Mouse (Mus musculus): ENCODE results near the gene Anapc15. TPM values are rescaled to one million over a fixed set of nuclear protein-coding genes. Genes with fewer than 3 reads are reported as not detected.

Anapc15 gene
- polyA plus RNA-seq, 1 experiment from 2014 or later, result 77.1 TPM

DNA sequence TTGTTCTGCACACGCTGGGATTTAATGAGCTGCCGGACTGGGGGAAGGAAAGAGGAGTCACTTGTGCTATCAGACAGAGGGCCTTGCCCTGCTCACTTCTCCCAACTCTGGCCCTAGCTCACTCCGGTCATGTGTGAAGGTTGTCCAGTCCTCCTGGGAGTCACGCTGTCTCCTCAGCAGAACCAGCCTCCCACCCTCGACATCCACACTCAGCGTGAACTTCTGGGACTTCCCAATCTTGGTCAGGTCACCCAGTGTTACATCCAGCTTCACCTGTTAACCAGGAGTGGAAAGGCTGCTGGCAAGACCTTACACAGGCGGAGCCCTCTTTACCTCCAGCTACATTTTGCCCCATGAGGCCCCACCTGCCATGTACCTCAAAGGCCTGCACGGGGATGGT lies 32.1 kb upstream of the Anapc15 start:
- Histone ChIP-seq H3K36me3 (ENCODE audit: control insufficient read depth, insufficient read depth, low read length) (peaks cover 28% of the 10 kb centered on the region), H3K9ac (replicated peaks; ENCODE audit: low read length) (no peak overlapping the region)
- ATAC-seq (ENCODE audit: low FRiP score, low TSS enrichment), result no peak

DNA sequence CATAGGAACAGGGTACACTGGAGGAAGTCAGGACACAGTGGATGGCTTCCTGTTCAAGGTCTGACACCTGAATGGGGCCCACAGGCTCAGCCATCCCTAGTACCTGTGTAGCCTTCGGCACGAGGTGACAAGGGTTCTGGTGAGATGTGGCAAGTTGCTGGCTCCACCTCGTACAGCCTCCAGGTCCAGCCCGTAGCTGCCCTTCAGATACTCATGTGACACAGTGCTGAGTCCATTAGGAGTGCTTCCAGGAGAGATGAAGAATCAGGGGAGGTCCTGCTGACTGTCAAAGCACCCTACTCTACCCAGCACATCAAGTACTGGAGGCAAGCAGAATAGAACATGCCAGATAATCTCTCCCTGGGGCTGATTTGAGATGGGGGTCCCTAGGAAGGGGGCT lies 31.1 kb upstream of the Anapc15 start:
- DNase-seq, result no peak
- H3K36me3 ChIP-seq (ENCODE audit: control insufficient read depth, insufficient read depth, low read length), result peaks cover 20% of the 10 kb centered on the region

More for the DNA sequence above, 32.1 kb upstream of the Anapc15 start:
- Histone ChIP-seq H3K9me3 (ENCODE audit: control insufficient read depth, low read length) (no peaks in the 10 kb centered on the region), H3K27me3 (ENCODE audit: control insufficient read depth, insufficient read depth, low read length) (no peaks in the 10 kb centered on the region), H3K4me2 (ENCODE audit: low read length) (no peak overlapping the region), H3K4me1 (ENCODE audit: control insufficient read depth, insufficient read depth, low read length) (peaks cover 5% of the 10 kb centered on the region; the same call in 1 of the 2 replicates), H3K27ac (replicated peaks; ENCODE audit: low read depth, low read length) (no peak overlapping the region), H3K4me3 (replicated peaks; ENCODE audit: low read depth, low read length) (no peak overlapping the region)
- 97% methylated on average over 8 of the region's 8 CpGs for WGBS
- no peak for DNase-seq

DNA sequence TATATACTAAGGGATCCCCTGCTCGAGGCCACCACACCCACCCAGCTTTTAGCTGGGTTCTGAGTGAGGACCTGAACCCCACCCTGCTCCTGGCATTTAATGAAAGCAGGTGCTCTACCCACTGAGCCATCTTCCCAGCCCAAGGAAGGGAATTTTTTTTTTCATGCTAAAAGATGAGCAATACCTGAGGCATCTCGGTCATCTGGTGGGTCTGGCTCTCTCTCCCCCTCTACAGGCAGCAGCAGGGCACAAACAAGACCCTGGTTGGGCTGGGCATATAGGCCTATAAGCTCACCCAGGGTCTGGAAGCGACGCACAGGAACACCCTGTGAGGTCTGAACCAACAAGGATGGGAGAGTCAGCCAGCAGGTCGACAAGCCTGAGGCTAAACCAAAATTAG lies 30.2 kb upstream of the Anapc15 start:
- DNase-seq, result no peak
- Histone ChIP-seq H3K4me2 (ENCODE audit: low read length) (no peak overlapping the region), H3K9ac (replicated peaks; ENCODE audit: low read length) (no peak overlapping the region), H3K4me1 (ENCODE audit: control insufficient read depth, insufficient read depth, low read length) (peaks cover 15% of the 10 kb centered on the region; the same call in 1 of the 2 replicates), H3K27me3 (ENCODE audit: control insufficient read depth, insufficient read depth, low read length) (peaks cover 2% of the 10 kb centered on the region; the same call in 1 of the 2 replicates), H3K36me3 (ENCODE audit: control insufficient read depth, insufficient read depth, low read length) (peaks cover 18% of the 10 kb centered on the region), H3K4me3 (replicated peaks; ENCODE audit: low read depth, low read length) (no peak overlapping the region), H3K27ac (replicated peaks; ENCODE audit: low read depth, low read length) (no peak overlapping the region), H3K9me3 (ENCODE audit: control insufficient read depth, low read length) (no peaks in the 10 kb centered on the region)
- WGBS, result 73% methylated on average over 5 of the region's 5 CpGs
- no peak for ATAC-seq (ENCODE audit: low FRiP score, low TSS enrichment)

More for the DNA sequence above, 31.1 kb upstream of the Anapc15 start:
- H3K27me3 ChIP-seq (ENCODE audit: control insufficient read depth, insufficient read depth, low read length), result no peaks in the 10 kb centered on the region
- H3K4me3 ChIP-seq (replicated peaks; ENCODE audit: low read depth, low read length), result no peak overlapping the region
- H3K9ac ChIP-seq (replicated peaks; ENCODE audit: low read length), result no peak overlapping the region
- no peaks in the 10 kb centered on the region for H3K9me3 ChIP-seq (ENCODE audit: control insufficient read depth, low read length)
- WGBS, result 93% methylated on average over 4 of the region's 4 CpGs
- H3K4me1 ChIP-seq (ENCODE audit: control insufficient read depth, insufficient read depth, low read length), result peaks cover 11% of the 10 kb centered on the region; the same call in 1 of the 2 replicates
- ATAC-seq (ENCODE audit: low FRiP score, low TSS enrichment), result no peak
- H3K27ac ChIP-seq (replicated peaks; ENCODE audit: low read depth, low read length), result no peak overlapping the region
- H3K4me2 ChIP-seq (ENCODE audit: low read length), result no peak overlapping the region

DNA sequence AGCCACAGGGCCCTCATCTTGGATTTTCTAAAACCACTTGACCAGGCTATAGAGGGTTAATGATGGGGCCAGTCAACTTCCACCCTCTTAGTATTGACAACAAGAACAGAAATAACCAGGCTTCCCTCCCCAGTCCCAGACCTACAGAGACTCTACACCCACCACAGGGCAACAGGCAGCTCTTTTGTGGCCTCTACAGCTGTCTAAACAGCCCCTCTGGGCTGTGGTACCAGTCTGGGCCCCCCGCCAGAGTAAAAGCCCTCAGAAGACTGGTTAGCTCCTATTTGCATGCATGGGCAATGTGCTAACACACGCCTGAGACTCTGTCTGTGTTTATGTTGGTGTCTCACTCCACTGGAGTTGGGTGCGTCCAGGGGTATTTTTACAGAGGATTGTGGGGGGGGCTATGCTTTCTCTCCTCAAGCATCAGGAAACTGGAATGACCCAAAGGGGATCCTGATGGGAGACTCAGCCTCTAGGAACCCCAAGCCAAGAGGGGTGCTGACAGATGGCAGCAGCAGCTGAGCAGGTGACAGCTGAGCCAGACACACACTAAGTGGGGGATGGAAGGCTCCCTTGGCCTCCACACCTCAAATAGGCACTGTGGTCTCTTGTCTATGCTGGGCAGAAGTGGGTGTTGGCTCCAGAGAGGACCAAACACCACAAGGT lies 29.5 kb upstream of the Anapc15 start:
- peaks cover 16% of the 10 kb centered on the region; the same call in 1 of the 2 replicates for H3K4me1 ChIP-seq (ENCODE audit: control insufficient read depth, insufficient read depth, low read length)
- H3K4me3 ChIP-seq (replicated peaks; ENCODE audit: low read depth, low read length), result no peak overlapping the region
- H3K9ac ChIP-seq (replicated peaks; ENCODE audit: low read length), result no peak overlapping the region
- H3K27ac ChIP-seq (replicated peaks; ENCODE audit: low read depth, low read length), result 0 out of 2 replicates have a peak overlapping the region, but pooled peaks have one; percentile 37
- peak overlapping the region; percentile 98; the same call in 1 of the 2 replicates for H3K4me2 ChIP-seq (ENCODE audit: low read length)
- H3K9me3 ChIP-seq (ENCODE audit: control insufficient read depth, low read length), result no peaks in the 10 kb centered on the region
- peaks cover 4% of the 10 kb centered on the region; the same call in 1 of the 2 replicates for H3K27me3 ChIP-seq (ENCODE audit: control insufficient read depth, insufficient read depth, low read length)
- peaks cover 17% of the 10 kb centered on the region for H3K36me3 ChIP-seq (ENCODE audit: control insufficient read depth, insufficient read depth, low read length)
- peak; percentile 40 for DNase-seq
- 66% methylated on average over 3 of the region's 3 CpGs for WGBS
- no peak for ATAC-seq (ENCODE audit: low FRiP score, low TSS enrichment)

DNA sequence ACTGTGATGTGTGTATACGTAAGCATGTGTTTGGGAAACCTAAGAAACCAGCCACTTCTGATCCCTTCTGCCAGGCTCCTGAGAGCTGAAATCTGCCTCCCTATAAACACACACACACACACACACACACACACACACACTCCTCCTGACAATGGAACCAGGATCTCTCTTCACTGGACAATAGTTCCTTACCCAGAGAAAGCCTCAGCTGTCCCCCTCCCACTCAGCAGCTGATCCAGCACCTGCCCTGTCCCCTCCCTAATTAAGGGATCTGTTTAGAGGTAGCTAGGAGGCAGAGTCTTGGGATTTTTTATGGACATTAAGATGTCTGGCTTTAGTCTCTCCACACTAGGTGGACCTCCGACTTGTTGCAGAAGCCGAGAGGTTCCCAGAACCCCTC lies 28.6 kb upstream of the Anapc15 start:
- 0 out of 2 replicates have a peak overlapping the region, but pooled peaks have one; percentile 37 for H3K27ac ChIP-seq (replicated peaks; ENCODE audit: low read depth, low read length)
- H3K9ac ChIP-seq (replicated peaks; ENCODE audit: low read length), result no peak overlapping the region
- 41% methylated on average over 3 of the region's 3 CpGs for WGBS
- DNase-seq (peak; percentile 25), ATAC-seq (ENCODE audit: low FRiP score, low TSS enrichment) (no peak)
- peaks cover 16% of the 10 kb centered on the region for H3K36me3 ChIP-seq (ENCODE audit: control insufficient read depth, insufficient read depth, low read length)
- peaks cover 16% of the 10 kb centered on the region; the same call in 1 of the 2 replicates for H3K4me1 ChIP-seq (ENCODE audit: control insufficient read depth, insufficient read depth, low read length)
- peaks cover 4% of the 10 kb centered on the region; the same call in 1 of the 2 replicates for H3K27me3 ChIP-seq (ENCODE audit: control insufficient read depth, insufficient read depth, low read length)
- H3K4me3 ChIP-seq (replicated peaks; ENCODE audit: low read depth, low read length), result no peak overlapping the region
- H3K4me2 ChIP-seq (ENCODE audit: low read length), result peak overlapping the region; percentile 98
- no peaks in the 10 kb centered on the region for H3K9me3 ChIP-seq (ENCODE audit: control insufficient read depth, low read length)

DNA sequence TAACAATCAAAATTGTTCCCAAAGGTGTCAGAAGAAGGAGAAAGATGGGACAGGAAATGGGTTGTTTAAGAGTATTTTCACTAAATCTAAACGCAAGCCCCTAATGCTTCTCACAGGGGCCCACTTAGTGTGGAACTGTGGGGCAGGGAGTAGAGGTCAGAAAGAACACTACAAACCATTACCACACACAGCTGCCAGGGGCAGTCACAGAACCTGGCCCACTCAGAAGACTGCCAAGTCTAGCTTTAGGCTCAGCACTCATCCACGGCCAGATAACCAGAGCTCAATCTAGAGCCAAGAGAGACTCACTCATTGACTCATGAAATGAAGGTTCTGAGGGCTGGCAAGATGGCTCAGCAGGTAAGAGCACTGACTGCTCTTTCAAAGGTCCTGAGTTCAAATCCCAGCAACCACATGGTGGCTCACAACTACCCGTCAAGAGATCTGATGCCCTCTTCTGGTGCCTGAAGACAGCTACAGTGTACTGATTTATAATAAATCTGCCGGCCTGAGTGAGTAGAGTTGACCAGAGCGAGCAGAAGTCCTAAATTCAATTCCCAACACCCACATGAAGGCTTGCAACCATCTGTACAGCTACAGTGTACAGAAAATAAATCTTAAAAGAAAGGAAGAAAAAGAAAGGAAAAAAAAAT lies 27.9 kb upstream of the Anapc15 start:
- WGBS, result 48% methylated on average over 5 of the region's 5 CpGs
- Histone ChIP-seq H3K27me3 (ENCODE audit: control insufficient read depth, insufficient read depth, low read length) (peaks cover 4% of the 10 kb centered on the region; the same call in 1 of the 2 replicates), H3K9me3 (ENCODE audit: control insufficient read depth, low read length) (no peaks in the 10 kb centered on the region), H3K4me1 (ENCODE audit: control insufficient read depth, insufficient read depth, low read length) (peaks cover 16% of the 10 kb centered on the region; the same call in 1 of the 2 replicates), H3K36me3 (ENCODE audit: control insufficient read depth, insufficient read depth, low read length) (peaks cover 11% of the 10 kb centered on the region), H3K4me3 (replicated peaks; ENCODE audit: low read depth, low read length) (peak overlapping the region; percentile 58), H3K27ac (replicated peaks; ENCODE audit: low read depth, low read length) (no peak overlapping the region), H3K9ac (replicated peaks; ENCODE audit: low read length) (no peak overlapping the region), H3K4me2 (ENCODE audit: low read length) (peak overlapping the region; percentile 98)
- ATAC-seq (ENCODE audit: low FRiP score, low TSS enrichment), result no peak
- no peak for DNase-seq

DNA sequence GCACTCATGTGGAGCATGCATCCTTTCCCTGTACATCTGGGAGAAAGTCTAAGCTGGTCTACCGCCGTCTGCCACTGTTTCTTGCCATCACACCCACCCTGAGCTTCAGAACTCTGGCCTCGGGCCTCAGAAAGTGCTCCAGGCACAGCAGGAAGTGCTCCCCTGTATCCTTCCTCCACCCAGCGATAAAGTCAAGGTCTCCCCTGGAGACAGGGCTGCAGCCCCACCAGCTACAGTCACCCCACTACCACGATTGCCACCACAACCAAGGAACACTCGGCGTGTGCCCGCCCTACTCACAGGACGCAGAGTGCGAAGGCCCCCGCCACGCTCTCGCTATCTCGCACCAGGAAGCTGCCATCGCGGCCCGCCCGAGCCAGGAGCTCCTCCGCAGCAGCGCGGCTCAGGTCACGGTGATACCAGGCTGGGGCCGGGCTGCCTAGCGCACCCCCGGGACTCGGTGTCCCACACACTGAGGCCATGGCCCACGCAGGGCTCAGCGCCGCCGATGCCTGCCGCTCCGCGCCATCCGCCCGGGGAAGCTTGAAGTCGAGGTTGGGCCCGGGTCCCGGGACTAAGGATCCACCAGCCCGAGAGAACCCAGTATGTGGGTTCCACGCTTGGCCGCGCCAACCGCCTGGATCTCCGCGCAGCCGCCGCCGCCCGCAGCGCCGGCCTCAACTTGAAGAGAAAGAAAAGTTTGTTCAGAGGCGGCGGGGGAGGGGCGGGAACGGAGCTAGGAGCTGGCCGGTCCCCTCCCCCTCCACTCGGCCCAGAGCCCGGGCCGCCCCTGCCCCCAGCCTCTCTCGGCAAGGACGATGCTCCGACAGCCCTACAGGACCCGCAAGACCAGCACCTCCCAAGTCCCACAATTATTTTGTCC lies 27.0 kb upstream of the Anapc15 start:
- Histone ChIP-seq H3K9me3 (ENCODE audit: control insufficient read depth, low read length) (no peaks in the 10 kb centered on the region), H3K4me3 (replicated peaks; ENCODE audit: low read depth, low read length) (peak overlapping the region; percentile 58), H3K27me3 (ENCODE audit: control insufficient read depth, insufficient read depth, low read length) (peaks cover 4% of the 10 kb centered on the region; the same call in 1 of the 2 replicates), H3K4me2 (ENCODE audit: low read length) (peak overlapping the region; percentile 98), H3K27ac (replicated peaks; ENCODE audit: low read depth, low read length) (peak overlapping the region; percentile 78), H3K4me1 (ENCODE audit: control insufficient read depth, insufficient read depth, low read length) (peaks cover 16% of the 10 kb centered on the region; the same call in 1 of the 2 replicates), H3K9ac (replicated peaks; ENCODE audit: low read length) (peak overlapping the region; percentile 66), H3K36me3 (ENCODE audit: control insufficient read depth, insufficient read depth, low read length) (peaks cover 10% of the 10 kb centered on the region; the same call in 1 of the 2 replicates)
- under 1% methylated on average over 63 of the region's 63 CpGs for WGBS
- DNase-seq, result peak; percentile 80
- peak; percentile 51 for ATAC-seq (ENCODE audit: low FRiP score, low TSS enrichment)

DNA sequence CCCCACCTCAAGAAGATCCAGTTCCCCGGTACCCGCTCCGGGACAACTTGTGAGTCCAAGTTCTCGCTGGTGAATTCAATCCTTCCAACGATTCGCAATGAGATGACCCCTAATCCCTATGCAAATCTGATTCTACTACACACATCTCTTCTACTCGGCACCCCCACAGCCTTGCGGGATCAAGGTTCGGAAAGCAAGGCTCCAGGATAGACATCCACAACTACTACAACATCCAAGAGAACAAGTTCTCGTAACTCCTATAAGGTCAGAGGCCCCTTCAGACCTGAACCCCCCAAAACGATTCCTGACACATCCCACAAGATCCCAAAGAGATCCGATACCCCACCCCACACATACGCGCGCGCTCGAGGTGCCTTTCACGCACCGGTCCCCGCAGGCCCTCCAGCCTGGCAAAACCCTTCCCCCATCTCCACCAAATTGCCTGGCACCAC lies 26.3 kb upstream of the Anapc15 start:
- DNase-seq, result peak; percentile 50
- Histone ChIP-seq H3K9me3 (ENCODE audit: control insufficient read depth, low read length) (no peaks in the 10 kb centered on the region), H3K4me2 (ENCODE audit: low read length) (peak overlapping the region; percentile 98), H3K36me3 (ENCODE audit: control insufficient read depth, insufficient read depth, low read length) (peaks cover 3% of the 10 kb centered on the region; the same call in 1 of the 2 replicates), H3K4me1 (ENCODE audit: control insufficient read depth, insufficient read depth, low read length) (peaks cover 16% of the 10 kb centered on the region; the same call in 1 of the 2 replicates), H3K9ac (replicated peaks; ENCODE audit: low read length) (peak overlapping the region; percentile 53), H3K27me3 (ENCODE audit: control insufficient read depth, insufficient read depth, low read length) (peaks cover 4% of the 10 kb centered on the region; the same call in 1 of the 2 replicates), H3K4me3 (replicated peaks; ENCODE audit: low read depth, low read length) (peak overlapping the region; percentile 58), H3K27ac (replicated peaks; ENCODE audit: low read depth, low read length) (peak overlapping the region; percentile 78)
- ATAC-seq (ENCODE audit: low FRiP score, low TSS enrichment), result peak; percentile 9; the same call in 1 of the 2 replicates
- WGBS, result under 1% methylated on average over 20 of the region's 20 CpGs
